Mouse (Mus musculus) CH12.LX (cell line): ENCODE measurements at regions not wholly inside any gene's neighbourhood (a gene's known extent, or its start where the extent isn't known, plus 50 kb on each side); places are given as distances from the start of the nearest gene placed in this dataset.

Experiments
- CTCF ChIP-seq, 2 experiments: IDR thresholded peaks in 1 of 2; conservative IDR thresholded peaks in 1 of 2; 2 replicates each; pipeline ENCODE4 v1.5.1; 2011 to 2012; ENCODE audit warnings: low read depth in 2 of 2, low read length in 2 of 2, improper control_type of control experiment in 1 of 2, inconsistent platforms in 1 of 2, mild to moderate bottlenecking in 1 of 2, moderate library complexity in 1 of 2
- E2F4 ChIP-seq: IDR thresholded peaks from 2 replicates; pipeline ENCODE4 v1.6.1; 2011; ENCODE audit warnings: low read depth, low read length, improper control_type of control experiment; ENCODE audit not compliant: insufficient replicate concordance
- GABPA ChIP-seq: IDR thresholded peaks from 2 replicates; pipeline ENCODE4 v1.6.1; 2012; ENCODE audit warnings: low read depth, low read length, improper control_type of control experiment, inconsistent platforms; ENCODE audit not compliant: insufficient replicate concordance
- JUND ChIP-seq: conservative IDR thresholded peaks from 2 replicates; pipeline ENCODE4 v1.6.1; 2011; ENCODE audit warnings: low read depth, low read length, improper control_type of control experiment
- MAZ ChIP-seq: IDR thresholded peaks from 2 replicates; pipeline ENCODE4 v1.6.1; 2012; ENCODE audit warnings: low read depth, mild to moderate bottlenecking, inconsistent platforms, low read length, improper control_type of control experiment, moderate library complexity
- MEF2A ChIP-seq: IDR thresholded peaks from 2 replicates; pipeline ENCODE4 v1.6.1; 2014; ENCODE audit warnings: low read depth, mild to moderate bottlenecking, inconsistent platforms, low read length, improper control_type of control experiment, borderline replicate concordance
- MYC ChIP-seq: IDR thresholded peaks from 2 replicates; pipeline ENCODE4 v1.6.1; 2011; ENCODE audit warnings: low read depth, mild to moderate bottlenecking, improper control_type of control experiment, low read length
- POLR2A ChIP-seq: IDR thresholded peaks from 2 replicates; pipeline ENCODE4 v1.6.1; 2011; ENCODE audit warnings: low read depth, mild to moderate bottlenecking, improper control_type of control experiment, low read length
- POLR2AphosphoS2 ChIP-seq: IDR thresholded peaks from 2 replicates; pipeline ENCODE4 v1.6.1; 2011; ENCODE audit warnings: low read depth, low read length, improper control_type of control experiment
- SMC3 ChIP-seq: IDR thresholded peaks from 2 replicates; pipeline ENCODE4 v1.6.1; 2011; ENCODE audit warnings: low read depth, low read length, improper control_type of control experiment
- TBP ChIP-seq: conservative IDR thresholded peaks from 2 replicates; pipeline ENCODE4 v1.6.1; 2011; ENCODE audit warnings: low read depth, low read length, improper control_type of control experiment
- USF1 ChIP-seq: IDR thresholded peaks from 2 replicates; pipeline ENCODE4 v1.6.1; 2014; ENCODE audit warnings: low read depth, mild to moderate bottlenecking, inconsistent platforms, low read length, improper control_type of control experiment

GRCm38 (mm10) chr12:117412257-117412656, 104.0 kb upstream of the Rapgef5 start:
- no peak for TF ChIP-seq MAZ
- TF ChIP-seq TBP, result no peak
- TF ChIP-seq GABPA, result no peak
- no peak for TF ChIP-seq E2F4
- TF ChIP-seq POLR2A, result no peak
- TF ChIP-seq USF1, result no peak
- TF ChIP-seq MEF2A, result no peak
- TF ChIP-seq JUND, result no peak
- no peak for TF ChIP-seq CTCF (conservative IDR thresholded peaks at IDR 0.05 in 1 of 2, IDR thresholded peaks at IDR 0.05 in 1 of 2; ENCODE audit: low read depth in 2 of 2, low read length in 2 of 2)
- no peak for TF ChIP-seq POLR2AphosphoS2
- TF ChIP-seq SMC3, result no peak
- TF ChIP-seq MYC, result no peak
